ENCODE assay signal across 7 mouse cellular contexts in genomic region chr6:57703703-57704102, GRCm38 (mm10). TPM values are rescaled to one million over a fixed set of nuclear protein-coding genes. Genes with fewer than 3 reads are reported as not detected.
A peak's percentile ranks its signal among the peaks of the same experiment; 100 is the strongest.
DNase-seq lines count a peak whose midpoint lies in the region; ATAC-seq and TF ChIP-seq lines count a peak whose summit lies in the region.

No protein-coding gene starts in this region.

- 30% methylated on average over 2 of the region's 2 CpGs for WGBS in liver, embryonic 13.5 days (ENCODE audit: insufficient replicate concordance)
- WGBS in stomach, embryonic 14.5 days = 19% methylated on average over 2 of the region's 2 CpGs

- DNase-seq in right cerebral cortex, adult 18-20 months = peak; percentile 29
- no peak for DNase-seq in right cerebral cortex, postnatal 14 days
- peak; percentile 23 to 38 for DNase-seq in heart, postnatal 10 days
- DNase-seq in liver, embryonic 13.5 days = no peak
- DNase-seq in natural killer cell, adult 2 months (ENCODE audit: low spot score in 2 of 2) = no peak

- peak overlapping the region; percentile 91 for H3K9ac ChIP-seq in liver, embryonic 13.5 days
- peak overlapping the region; percentile 78 for H3K9ac ChIP-seq in stomach, embryonic 14.5 days (replicated peaks; ENCODE audit: low read depth, low read length)

- intact Hi-C loops in heart, postnatal 10 days (cut with DNase I) = loop anchor here (10.0 kb wide), 1 partner anchor 989 kb away; the partner anchor contains the start of gene Avl9

- peaks cover 3% of the 10 kb centered on the region; the same call in 1 of the 2 replicates for H3K4me1 ChIP-seq in cortical plate, adult 2 months (ENCODE audit: control insufficient read depth, insufficient read depth, low read length)
- H3K4me1 ChIP-seq in liver, embryonic 13.5 days (replicated peaks) = peaks cover 26% of the 10 kb centered on the region
- no peaks in the 10 kb centered on the region; the same call in 1 of the 2 replicates for H3K4me1 ChIP-seq in stomach, embryonic 14.5 days (ENCODE audit: control insufficient read depth, insufficient read depth, low read length)

- no peak for TF ChIP-seq CTCF in cortical plate, adult 2 months (IDR thresholded peaks at IDR 0.05; ENCODE audit: extremely low read depth, insufficient read depth, low read length)

- TF ChIP-seq POLR2A in cortical plate, adult 2 months (IDR thresholded peaks at IDR 0.05; ENCODE audit: extremely low read depth, insufficient read depth, low read length) = peak; percentile 61; the same call in 1 of the 2 replicates

- peak overlapping the region; percentile 83 for H3K4me2 ChIP-seq in liver, embryonic 13.5 days
- H3K4me2 ChIP-seq in stomach, embryonic 14.5 days (replicated peaks; ENCODE audit: low read depth, low read length) = peak overlapping the region; percentile 39

- peak overlapping the region; percentile 89 for H3K4me3 ChIP-seq in cortical plate, adult 2 months (ENCODE audit: insufficient read depth, low read length)
- peak overlapping the region; percentile 82 for H3K4me3 ChIP-seq in liver, embryonic 13.5 days (replicated peaks)
- peak overlapping the region; percentile 61 for H3K4me3 ChIP-seq in stomach, embryonic 14.5 days (ENCODE audit: low read depth, low read length)

- no peaks in the 10 kb centered on the region for H3K36me3 ChIP-seq in liver, embryonic 13.5 days
- no peaks in the 10 kb centered on the region for H3K36me3 ChIP-seq in stomach, embryonic 14.5 days (ENCODE audit: control insufficient read depth, insufficient read depth, low read length)

- no peaks in the 10 kb centered on the region for H3K27me3 ChIP-seq in liver, embryonic 13.5 days
- no peaks in the 10 kb centered on the region for H3K27me3 ChIP-seq in stomach, embryonic 14.5 days (ENCODE audit: control insufficient read depth, insufficient read depth, low read length)

- H3K9me3 ChIP-seq in liver, embryonic 13.5 days (replicated peaks) = no peaks in the 10 kb centered on the region
- H3K9me3 ChIP-seq in stomach, embryonic 14.5 days (ENCODE audit: control insufficient read depth, low read depth, low read length) = no peaks in the 10 kb centered on the region

- H3K27ac ChIP-seq in cortical plate, adult 2 months (ENCODE audit: insufficient read depth, low read length) = peak overlapping the region; percentile 55
- peak overlapping the region; percentile 96 for H3K27ac ChIP-seq in liver, embryonic 13.5 days
- peak overlapping the region; percentile 96; the same call in 1 of the 2 replicates for H3K27ac ChIP-seq in stomach, embryonic 14.5 days (ENCODE audit: low read length)

- ATAC-seq in liver, embryonic 13.5 days (ENCODE audit: low read depth) = peak; percentile 2; the same call in 1 of the 2 replicates
- ATAC-seq in stomach, embryonic 14.5 days (ENCODE audit: insufficient number of reproducible peaks, insufficient read depth, low FRiP score, low read depth) = peak; percentile 16; the same call in 1 of the 2 replicates

RNA-seq across cellular contexts. Expression of gene Lancl2, which starts 1.4 kb away (rescaled TPM):
- polyA plus RNA-seq in cortical plate, adult 2 months (2012; rRNA removed) = 62.9 and 72.2 TPM in 2 replicates
- 10 to 100 TPM; 19.9 to 20.5 TPM for total RNA-seq in heart, postnatal 10 days (2021)
- polyA plus RNA-seq in liver, embryonic 13.5 days (2015; fragmentation: Nextera tagmentation; extraction: Ambion mirVana) = 14.5 and 18.6 TPM in 2 replicates
- 27.5 and 27.6 TPM in 2 replicates for polyA plus RNA-seq in stomach, embryonic 14.5 days (2014; fragmentation: Nextera tagmentation; extraction: Ambion mirVana)

RNA-seq across cellular contexts. Expression of gene Pyurf, which starts 11.8 kb away (rescaled TPM):
- 17.5 and 19.1 TPM in 2 replicates for polyA plus RNA-seq in cortical plate, adult 2 months (2012; rRNA removed)
- total RNA-seq in heart, postnatal 10 days (2021) = 10 to 100 TPM; 18.2 to 18.7 TPM
- polyA plus RNA-seq in liver, embryonic 13.5 days (2015; fragmentation: Nextera tagmentation; extraction: Ambion mirVana) = 7.7 and 7.9 TPM in 2 replicates
- 20.9 and 23.6 TPM in 2 replicates for polyA plus RNA-seq in stomach, embryonic 14.5 days (2014; fragmentation: Nextera tagmentation; extraction: Ambion mirVana)

Comparison
In these comparisons a context has a peak if more than half of its experiments do, and no peak if none do; other contexts are left out.
1. DNase-seq: peak in right cerebral cortex, adult 18-20 months (single experiment) and heart, postnatal 10 days (2 of 2); none in right cerebral cortex, postnatal 14 days (single experiment), liver, embryonic 13.5 days (single experiment) and natural killer cell, adult 2 months (0 of 2).
2. Peak in every context shown above with its lines, with median percentiles within 50 percentile points of each other: H3K27ac ChIP-seq and H3K4me3 ChIP-seq.